Mouse (Mus musculus) kidney, postnatal 25 days (tissue): ENCODE data around the gene Plxna1.

Experiments used
- DNase-seq, 2 experiments: peaks; one replicate each; pipeline ENCODE4 v3.0.0; 2021; ENCODE audit warnings: mixed read lengths in 2 of 2

Gene Plxna1

DNA sequence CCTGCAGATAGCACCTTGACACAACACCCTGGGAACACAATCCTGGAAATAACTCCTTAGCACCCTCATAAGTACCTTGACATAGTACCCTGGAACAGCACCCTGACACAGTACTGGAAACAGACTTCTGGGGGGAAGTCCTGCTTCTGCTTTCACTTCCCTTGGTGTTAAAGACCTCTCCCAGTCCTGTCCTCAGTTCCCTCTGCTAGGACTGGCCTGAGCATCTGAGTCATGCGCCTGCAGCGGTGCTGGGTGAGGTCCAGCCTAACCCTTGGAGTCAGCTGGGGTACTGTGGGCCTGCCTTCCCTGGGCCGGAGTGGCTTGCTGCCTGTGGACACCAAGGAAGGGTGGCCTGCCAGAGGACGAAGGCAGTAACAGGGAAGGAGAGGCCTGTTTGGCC lies 81.9 kb downstream of the Plxna1 start:
- no peak for DNase-seq

- no peak for DNase-seq
Observed at GRCm38 (mm10) chr6:89271731-89272475, 90.5 kb downstream of the Plxna1 start.

DNA sequence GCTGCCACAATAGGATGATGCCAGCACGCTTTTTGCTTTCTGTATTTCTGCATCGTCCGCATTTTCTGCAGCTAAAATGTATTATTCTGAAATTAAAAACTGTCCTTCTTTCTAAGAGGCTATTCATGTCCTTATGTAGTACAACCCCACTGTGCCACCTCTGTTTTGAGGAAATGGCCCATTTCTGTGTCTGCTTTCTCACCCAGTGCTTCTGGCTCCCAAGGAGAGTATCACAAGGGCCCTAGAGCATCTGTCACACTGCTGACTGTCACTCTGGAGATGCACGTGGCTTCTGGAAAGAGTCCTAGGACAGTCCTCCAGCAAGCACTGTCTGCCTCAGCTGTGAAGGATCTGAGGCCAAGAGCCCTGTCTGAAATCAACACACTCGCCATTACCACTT lies 95.2 kb downstream of the Plxna1 start:
- no peak for DNase-seq
